Mouse (Mus musculus) stomach, embryonic 16.5 days (tissue): ENCODE data around the gene Otud7b. TPM values are rescaled to one million over a fixed set of nuclear protein-coding genes. Genes with fewer than 3 reads are reported as not detected.

Experiments used
- ATAC-seq: fragments of 200-750 bp; cut with Nextera tagmentation; 2 replicates; pipeline ENCODE4 v1.8.0; 2017; ENCODE audit warnings: moderate number of reproducible peaks, moderate TSS enrichment; ENCODE audit not compliant: insufficient read depth, low FRiP score
- H3K27ac ChIP-seq: fragments of 300-500 bp; sonication (generic); 2 replicates; pipeline ENCODE4 v1.5.1; 2014; ENCODE audit warnings: low read length
- H3K27me3 ChIP-seq: fragments of 300-500 bp; sonication (generic); 2 replicates; pipeline ENCODE4 v1.6.1; 2014; ENCODE audit warnings: low read length, control low read depth, mixed read lengths; ENCODE audit not compliant: control insufficient read depth, insufficient read depth
- H3K36me3 ChIP-seq: fragments of 300-500 bp; sonication (generic); 2 replicates; pipeline ENCODE4 v1.6.1; 2014; ENCODE audit warnings: low read length; ENCODE audit not compliant: control insufficient read depth, insufficient read depth
- H3K4me1 ChIP-seq: fragments of 300-500 bp; sonication (generic); 2 replicates; pipeline ENCODE4 v1.6.1; 2014; ENCODE audit warnings: low read length, control low read depth, mixed read lengths; ENCODE audit not compliant: control insufficient read depth, insufficient read depth
- H3K4me2 ChIP-seq: fragments of 300-500 bp; sonication (generic); 2 replicates; pipeline ENCODE4 v1.6.1; 2014; ENCODE audit warnings: low read depth, low read length, mixed read lengths
- H3K4me3 ChIP-seq: fragments of 300-500 bp; sonication (generic); replicated peaks from 2 replicates; pipeline ENCODE4 v1.5.1; 2014; ENCODE audit warnings: mild to moderate bottlenecking, low read length
- H3K9ac ChIP-seq: fragments of 300-500 bp; sonication (generic); 2 replicates; pipeline ENCODE4 v1.6.1; 2014; ENCODE audit warnings: low read length
- H3K9me3 ChIP-seq: fragments of 300-500 bp; sonication (generic); replicated peaks from 2 replicates; pipeline ENCODE4 v1.6.1; 2016; ENCODE audit warnings: low read length, control low read depth; ENCODE audit not compliant: control insufficient read depth
- WGBS: fragments of 180-500 bp; shearing (Covaris S2); extraction: QIAGEN DNeasy Blood & Tissue Kit; methylation state at CpG from one replicate; pipeline ENCODE4 v1.1.7; 2014; 5-methylcytosine and 5-hydroxymethylcytosine counted together
- polyA plus RNA-seq: library from polyadenylated mRNA; unstranded; fragments of >200 nt; fragmentation: Nextera tagmentation; extraction: Ambion mirVana; gene quantifications from 2 replicates; pipeline ENCODE4 v1.2.1, GENCODE M21; 2015

Otud7b gene
- polyA plus RNA-seq, result 11.8 and 13.1 TPM in 2 replicates

DNA sequence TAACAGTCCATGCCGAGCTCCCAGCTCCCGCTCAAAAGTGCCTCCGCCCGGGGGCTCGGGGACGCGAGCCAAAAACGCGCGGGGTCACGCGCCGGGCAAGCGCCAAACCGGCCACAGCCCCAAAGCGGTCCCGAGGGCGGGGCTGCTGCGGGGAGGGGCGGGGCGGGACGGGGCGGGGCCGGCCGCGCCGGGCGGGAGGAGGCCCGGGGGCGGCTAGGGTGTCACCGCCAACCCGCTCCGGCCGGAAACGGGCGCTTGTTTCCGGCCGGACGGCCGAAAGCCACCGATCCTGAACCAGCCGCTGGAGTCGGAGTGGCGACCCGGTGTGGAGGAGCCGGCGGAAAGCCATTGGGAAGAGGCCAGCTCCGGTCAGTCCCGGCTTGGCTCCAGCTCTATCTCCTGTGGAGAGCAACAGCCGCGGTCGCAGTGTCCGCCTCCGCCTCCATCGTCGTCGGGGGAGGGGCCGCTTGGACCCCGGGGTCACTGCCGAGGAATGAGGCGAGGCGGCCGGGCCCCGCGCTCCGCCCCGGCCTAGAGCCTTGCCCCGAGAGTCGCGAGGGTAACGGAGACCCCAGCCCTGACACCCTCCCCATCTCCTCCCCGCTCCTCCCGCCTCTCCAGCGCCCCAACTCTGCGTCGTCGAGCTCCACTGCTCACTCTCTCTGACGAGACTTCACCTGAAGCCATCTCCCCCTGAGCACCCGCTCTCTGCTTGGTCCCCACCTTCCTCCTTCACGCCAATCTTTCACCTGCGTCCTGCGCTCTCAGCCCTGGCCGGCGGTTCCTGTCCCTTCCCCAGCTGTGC is at the start of gene Otud7b:
TSS of gene Otud7b (plus strand) at position 267 of the 805 bp plus-strand sequence.
- peak within 1 kb of the TSS; percentile 95 for H3K27ac ChIP-seq
- peak; percentile 94 for ATAC-seq
- H3K4me3 ChIP-seq, result peak within 1 kb of the TSS; percentile 84
- peaks cover 14% of the 10 kb centered on the region for H3K4me1 ChIP-seq
- H3K4me2 ChIP-seq, result peak within 1 kb of the TSS; percentile 84
- WGBS, result under 1% methylated on average over 84 of the region's 84 CpGs
- H3K27me3 ChIP-seq, result no peaks in the 10 kb centered on the region
- no peaks in the 10 kb centered on the region for H3K9me3 ChIP-seq
- H3K36me3 ChIP-seq, result no peaks in the 10 kb centered on the region
- H3K9ac ChIP-seq, result peak within 1 kb of the TSS; percentile 97

DNA sequence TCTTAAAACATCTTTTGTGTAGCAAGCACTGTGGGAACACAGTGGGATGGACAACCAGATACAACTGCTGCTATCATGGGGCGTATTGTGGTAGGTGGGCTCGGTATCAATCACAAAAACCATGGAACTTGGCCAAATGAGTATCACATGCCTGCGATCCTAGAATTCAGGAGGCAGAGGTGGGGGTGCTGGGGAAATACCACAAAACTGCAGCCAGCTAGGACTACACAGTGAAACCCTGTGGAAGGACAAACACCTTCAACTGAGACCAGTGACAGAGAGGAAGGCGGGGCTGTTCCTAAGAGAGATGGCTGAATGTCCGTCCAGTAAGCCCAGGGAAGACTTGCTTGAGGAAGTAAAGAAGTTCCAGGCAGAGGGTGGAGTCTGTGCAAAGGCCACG is 49.0 kb upstream of the Otud7b start:
- H3K9me3 ChIP-seq, result no peaks in the 10 kb centered on the region
- H3K27me3 ChIP-seq, result no peaks in the 10 kb centered on the region
- H3K9ac ChIP-seq, result no peak overlapping the region
- no peak overlapping the region for H3K4me3 ChIP-seq
- no peak for ATAC-seq
- no peaks in the 10 kb centered on the region for H3K36me3 ChIP-seq
- H3K27ac ChIP-seq, result no peak overlapping the region
- no peak overlapping the region for H3K4me2 ChIP-seq
- H3K4me1 ChIP-seq, result no peaks in the 10 kb centered on the region
- 81% methylated on average over 6 of the region's 6 CpGs for WGBS

DNA sequence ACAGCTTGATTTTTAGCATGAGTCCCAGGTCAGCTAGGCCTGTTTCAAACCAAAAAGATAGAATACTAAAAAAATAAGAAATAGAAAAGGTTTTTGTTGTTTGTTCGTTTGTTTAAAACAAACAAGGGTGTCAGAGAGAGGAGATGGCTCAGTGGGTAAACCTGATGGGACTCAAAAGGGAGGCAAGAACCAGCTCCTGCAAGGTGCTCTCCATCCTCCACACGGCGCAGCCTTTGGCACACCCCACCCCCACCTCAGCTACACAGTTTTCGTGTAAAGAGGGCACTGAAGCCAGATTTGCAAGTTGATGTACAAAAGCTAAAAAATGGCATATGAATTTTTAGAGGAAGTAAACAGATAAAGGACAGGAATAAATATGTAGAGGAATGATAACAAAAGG is 48.3 kb upstream of the Otud7b start:
- Histone ChIP-seq H3K4me3 (no peak overlapping the region), H3K36me3 (no peaks in the 10 kb centered on the region), H3K27me3 (no peaks in the 10 kb centered on the region), H3K4me2 (no peak overlapping the region), H3K9ac (no peak overlapping the region), H3K9me3 (no peaks in the 10 kb centered on the region), H3K4me1 (no peaks in the 10 kb centered on the region), H3K27ac (no peak overlapping the region)
- 82% methylated on average over 4 of the region's 4 CpGs for WGBS
- ATAC-seq, result no peak

DNA sequence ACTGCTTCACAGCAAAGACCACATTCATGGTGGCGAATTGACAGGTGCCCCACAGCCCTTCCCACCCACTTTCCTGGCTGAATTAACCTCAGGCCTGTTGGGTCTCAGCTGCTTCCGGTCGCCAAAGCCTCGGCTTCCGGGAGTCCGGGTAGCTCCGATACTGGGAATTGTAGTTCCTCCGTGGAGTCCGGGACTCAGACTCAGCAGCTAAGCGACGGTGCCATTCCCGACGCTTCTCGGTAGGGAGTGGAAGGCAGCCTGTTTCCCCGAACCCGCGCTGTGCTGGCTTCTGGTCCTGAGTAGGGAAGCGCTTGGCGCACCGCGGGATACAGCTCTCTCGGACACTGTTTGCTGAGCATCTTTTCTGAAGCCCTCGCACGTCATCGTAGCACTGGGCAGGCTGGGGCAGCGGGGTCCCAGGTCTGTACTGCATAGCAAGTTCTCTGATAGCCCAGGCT is 46.6 kb upstream of the Otud7b start:
- Histone ChIP-seq H3K9me3 (no peaks in the 10 kb centered on the region), H3K9ac (peak overlapping the region; percentile 82), H3K4me2 (peak overlapping the region; percentile 93), H3K4me3 (peak overlapping the region; percentile 83), H3K4me1 (no peaks in the 10 kb centered on the region), H3K36me3 (no peaks in the 10 kb centered on the region), H3K27me3 (no peaks in the 10 kb centered on the region), H3K27ac (peak overlapping the region; percentile 92)
- peak; percentile 93 for ATAC-seq
- WGBS, result under 1% methylated on average over 26 of the region's 26 CpGs

DNA sequence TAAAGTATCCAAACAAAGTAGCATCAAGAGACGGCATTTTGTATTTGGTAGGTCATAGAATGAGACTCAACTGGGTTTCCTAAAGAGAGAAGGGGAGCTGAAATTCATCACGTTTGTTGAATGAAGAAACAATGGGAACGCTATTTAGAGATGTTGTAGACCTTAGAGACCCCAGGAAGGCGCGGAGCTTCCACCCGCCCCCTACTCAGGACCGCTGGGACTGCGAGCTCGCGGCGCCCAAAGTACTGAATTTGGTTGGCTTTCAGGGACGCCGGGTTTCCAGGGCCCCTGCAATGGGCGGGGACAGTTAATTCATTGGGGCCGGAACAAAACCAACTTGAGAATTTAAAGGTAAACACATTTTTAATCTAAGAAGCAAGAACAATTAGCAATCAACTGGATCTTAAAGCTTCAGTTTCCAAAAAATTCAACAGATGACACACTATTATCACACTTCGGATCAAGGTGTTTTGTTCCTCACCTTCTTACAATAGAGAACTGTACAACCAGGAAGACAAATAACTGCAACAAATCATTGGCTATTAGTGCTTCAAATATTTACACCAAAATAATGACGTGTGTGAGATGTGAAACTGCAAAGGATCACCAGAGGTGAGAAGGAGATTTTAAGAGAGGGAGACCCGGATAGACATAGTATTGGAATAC is 46.0 kb upstream of the Otud7b start, which contains the start of gene Vps45:
TSS of gene Vps45 (minus strand) at position 236 of the 666 bp plus-strand sequence.
- Histone ChIP-seq H3K4me1 (no peaks in the 10 kb centered on the region), H3K27me3 (no peaks in the 10 kb centered on the region), H3K27ac (peak within 1 kb of the TSS; percentile 92), H3K9ac (peak within 1 kb of the TSS; percentile 82), H3K4me3 (peak within 1 kb of the TSS; percentile 83), H3K36me3 (no peaks in the 10 kb centered on the region), H3K4me2 (peak within 1 kb of the TSS; percentile 93), H3K9me3 (no peaks in the 10 kb centered on the region)
- 1% methylated on average over 18 of the region's 18 CpGs for WGBS
- peak; percentile 82 for ATAC-seq

DNA sequence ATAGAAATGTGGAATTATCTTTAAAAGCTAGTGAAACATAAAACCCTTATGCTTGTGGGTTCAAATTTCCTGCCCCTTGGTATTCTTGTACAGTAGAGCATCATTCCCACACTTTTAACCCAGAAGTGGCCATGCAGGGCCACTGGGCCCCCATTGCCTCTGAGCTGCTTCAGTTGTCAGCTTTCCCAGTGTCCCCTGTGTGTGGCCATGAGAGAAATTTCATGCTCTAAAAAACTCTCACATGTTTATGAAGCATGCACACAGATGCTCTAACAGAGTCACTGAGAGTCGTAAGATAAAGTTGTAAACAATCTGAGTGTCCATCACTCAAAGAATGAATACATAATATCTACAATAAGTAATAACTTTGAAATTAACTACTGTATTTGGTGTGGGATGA is 44.2 kb upstream of the Otud7b start:
- H3K36me3 ChIP-seq, result no peaks in the 10 kb centered on the region
- WGBS, result 59% methylated on average over 1 of the region's 1 CpGs
- H3K27ac ChIP-seq, result no peak overlapping the region
- H3K4me2 ChIP-seq, result no peak overlapping the region
- ATAC-seq, result no peak
- H3K4me1 ChIP-seq, result no peaks in the 10 kb centered on the region
- no peak overlapping the region for H3K4me3 ChIP-seq
- no peaks in the 10 kb centered on the region for H3K27me3 ChIP-seq
- H3K9me3 ChIP-seq, result no peaks in the 10 kb centered on the region
- no peak overlapping the region for H3K9ac ChIP-seq

DNA sequence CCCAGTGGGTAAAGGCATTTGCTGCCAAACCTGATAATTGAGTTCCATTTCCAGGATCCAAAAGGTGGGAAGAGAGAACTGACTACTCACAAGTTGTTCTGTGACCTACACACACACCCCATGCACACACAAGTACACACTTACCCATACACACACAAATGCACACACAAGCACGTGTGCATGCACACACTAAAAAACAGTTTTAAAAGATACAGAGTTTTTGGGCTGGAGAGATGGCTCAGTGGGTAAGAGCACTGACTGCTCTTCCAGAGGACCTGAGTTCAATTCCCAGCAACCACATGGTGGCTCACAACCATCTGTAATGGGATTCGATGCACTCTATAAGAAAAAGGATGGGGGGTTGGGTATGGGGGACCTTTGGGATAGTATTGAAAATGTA is 41.0 kb upstream of the Otud7b start:
- no peak for ATAC-seq
- Histone ChIP-seq H3K4me3 (no peak overlapping the region), H3K9me3 (no peaks in the 10 kb centered on the region), H3K4me2 (no peak overlapping the region), H3K36me3 (no peaks in the 10 kb centered on the region), H3K9ac (no peak overlapping the region), H3K27ac (no peak overlapping the region), H3K27me3 (no peaks in the 10 kb centered on the region), H3K4me1 (no peaks in the 10 kb centered on the region)
- 80% methylated on average over 2 of the region's 2 CpGs for WGBS

DNA sequence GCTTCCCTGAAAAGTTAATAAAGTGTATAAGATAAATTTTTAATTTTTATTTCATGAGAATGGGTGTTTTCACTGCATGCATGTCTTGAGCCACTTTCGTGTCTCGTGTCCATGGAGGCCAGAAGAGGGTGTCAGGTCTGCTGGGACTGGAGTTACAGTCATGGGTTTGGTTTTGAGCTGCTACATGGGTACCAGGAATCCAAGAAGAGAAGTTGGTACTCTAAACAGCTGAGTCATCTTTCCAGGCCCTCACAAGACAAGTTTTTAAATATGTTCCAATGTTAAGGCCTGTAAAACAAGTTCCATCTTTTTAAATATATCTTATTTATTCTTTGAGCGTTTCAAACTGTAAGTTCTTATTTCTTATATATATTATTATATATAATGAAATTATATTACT is 40.1 kb upstream of the Otud7b start:
- Histone ChIP-seq H3K36me3 (no peaks in the 10 kb centered on the region), H3K4me1 (no peaks in the 10 kb centered on the region), H3K9me3 (no peaks in the 10 kb centered on the region), H3K27ac (no peak overlapping the region), H3K9ac (no peak overlapping the region), H3K4me2 (no peak overlapping the region), H3K4me3 (no peak overlapping the region), H3K27me3 (no peaks in the 10 kb centered on the region)
- 87% methylated on average over 3 of the region's 3 CpGs for WGBS
- ATAC-seq, result no peak

DNA sequence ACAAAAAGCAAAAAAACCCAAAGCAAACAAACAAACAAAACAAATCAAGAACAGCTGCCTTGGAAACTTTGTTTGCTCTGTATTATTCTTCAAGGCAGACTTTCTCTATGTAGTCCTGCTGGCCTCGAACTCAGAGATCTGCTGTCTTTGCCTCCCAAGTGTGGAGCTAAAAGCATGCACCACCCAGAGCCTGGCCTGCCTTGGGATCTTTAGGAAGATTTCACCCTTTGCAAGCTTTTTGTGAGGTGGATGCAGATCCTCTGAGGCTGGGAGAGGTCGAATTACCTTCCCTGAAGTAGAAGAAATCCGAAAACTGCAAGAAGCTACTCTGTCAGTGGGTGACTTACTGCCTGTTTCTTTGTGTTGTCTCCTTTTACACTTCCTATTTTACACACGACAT is 39.2 kb upstream of the Otud7b start:
- Histone ChIP-seq H3K4me2 (0 out of 2 replicates have a peak overlapping the region, but pooled peaks have one; percentile 47), H3K4me3 (no peak overlapping the region), H3K9ac (no peak overlapping the region)

More for the DNA sequence above, 39.2 kb upstream of the Otud7b start:
- Histone ChIP-seq H3K27me3 (no peaks in the 10 kb centered on the region), H3K27ac (no peak overlapping the region), H3K4me1 (no peaks in the 10 kb centered on the region), H3K9me3 (no peaks in the 10 kb centered on the region), H3K36me3 (no peaks in the 10 kb centered on the region)
- 36% methylated on average over 4 of the region's 4 CpGs for WGBS
- ATAC-seq, result no peak
